Mouse (Mus musculus): Measurements from ENCODE around the gene Foxn1.
A peak's percentile ranks its signal among the peaks of the same experiment; 100 is the strongest.

The Foxn1 gene

GRCm38 (mm10) chr11:78386508-78387043, at the start of gene Foxn1:
TSS of gene Foxn1 (minus strand) at chr11:78386558.
- DNase-seq (ENCODE audit: low read depth, low spot score), result no peak

- peak; percentile 93 for DNase-seq (ENCODE audit: low read depth, low spot score)
Measured at GRCm38 (mm10) chr11:78435776-78436349, 49.5 kb upstream of the Foxn1 start.

- no peak for DNase-seq (ENCODE audit: low read depth, low spot score)
Measured at GRCm38 (mm10) chr11:78434052-78434451, 47.7 kb upstream of the Foxn1 start.

GRCm38 (mm10) chr11:78431176-78431575, 44.8 kb upstream of the Foxn1 start:
- DNase-seq (ENCODE audit: low read depth, low spot score), result no peak

GRCm38 (mm10) chr11:78430195-78430878, 44.0 kb upstream of the Foxn1 start:
- peak; percentile 34 for DNase-seq (ENCODE audit: low read depth, low spot score)

- peak; percentile 78 for DNase-seq (ENCODE audit: low read depth, low spot score)
Measured at GRCm38 (mm10) chr11:78428309-78428708, 42.0 kb upstream of the Foxn1 start.

GRCm38 (mm10) chr11:78427655-78428054, 41.3 kb upstream of the Foxn1 start:
- no peak for DNase-seq (ENCODE audit: low read depth, low spot score)

- DNase-seq (ENCODE audit: low read depth, low spot score), result no peak
Measured at GRCm38 (mm10) chr11:78425572-78425971, 39.2 kb upstream of the Foxn1 start.

- DNase-seq (ENCODE audit: low read depth, low spot score), result no peak
Measured at GRCm38 (mm10) chr11:78424352-78424751, 38.0 kb upstream of the Foxn1 start.

- peak; percentile 85 for DNase-seq (ENCODE audit: low read depth, low spot score)
Measured at GRCm38 (mm10) chr11:78422055-78422819, 35.9 kb upstream of the Foxn1 start, which contains the start of gene Slc13a2. TSS of gene Slc13a2 (minus strand) at chr11:78422217.

- DNase-seq (ENCODE audit: low read depth, low spot score), result peak; percentile 77
Measured at GRCm38 (mm10) chr11:78421201-78422009, 35.0 kb upstream of the Foxn1 start.

- DNase-seq (ENCODE audit: low read depth, low spot score), result no peak
Measured at GRCm38 (mm10) chr11:78420263-78420889, 34.0 kb upstream of the Foxn1 start.

- no peak for DNase-seq (ENCODE audit: low read depth, low spot score)
Measured at GRCm38 (mm10) chr11:78416854-78417253, 30.5 kb upstream of the Foxn1 start.

GRCm38 (mm10) chr11:78412861-78413260, 26.5 kb upstream of the Foxn1 start:
- no peak for DNase-seq (ENCODE audit: low read depth, low spot score)

GRCm38 (mm10) chr11:78412324-78412850, 26.0 kb upstream of the Foxn1 start:
- no peak for DNase-seq (ENCODE audit: low read depth, low spot score)

GRCm38 (mm10) chr11:78411606-78412323, 25.4 kb upstream of the Foxn1 start:
- no peak for DNase-seq (ENCODE audit: low read depth, low spot score)

- no peak for DNase-seq (ENCODE audit: low read depth, low spot score)
Measured at GRCm38 (mm10) chr11:78408256-78409240, 22.2 kb upstream of the Foxn1 start.

- DNase-seq (ENCODE audit: low read depth, low spot score), result no peak
Measured at GRCm38 (mm10) chr11:78402062-78402461, 15.7 kb upstream of the Foxn1 start.

GRCm38 (mm10) chr11:78401469-78401868, 15.1 kb upstream of the Foxn1 start:
- no peak for DNase-seq (ENCODE audit: low read depth, low spot score)

Measured in ES-CJ7 (cell line).